Mouse (Mus musculus) kidney, embryonic 14.5 days (tissue): ENCODE measurements at regions not wholly inside any gene's neighbourhood (a gene's known extent, or its start where the extent isn't known, plus 50 kb on each side); places are given as distances from the start of the nearest gene placed in this dataset.

Experiments
- ATAC-seq: fragments of 200-750 bp; cut with Nextera tagmentation; 2 replicates; pipeline ENCODE4 v1.8.0; 2017; ENCODE audit warnings: moderate number of reproducible peaks, mild to moderate bottlenecking, moderate TSS enrichment, moderate library complexity; ENCODE audit not compliant: low FRiP score, low TSS enrichment
- H3K27ac ChIP-seq: fragments of 300-500 bp; sonication (generic); 2 replicates; pipeline ENCODE4 v1.5.1; 2014; ENCODE audit warnings: low read depth, mild to moderate bottlenecking, low read length, moderate library complexity, mixed read lengths
- H3K27me3 ChIP-seq: fragments of 300-500 bp; sonication (generic); 2 replicates; pipeline ENCODE4 v1.6.1; 2014; ENCODE audit warnings: mild to moderate bottlenecking, low read length; ENCODE audit not compliant: control insufficient read depth, insufficient read depth
- H3K36me3 ChIP-seq: fragments of 300-500 bp; sonication (generic); 2 replicates; pipeline ENCODE4 v1.6.1; 2014; ENCODE audit warnings: low read length, mixed read lengths; ENCODE audit not compliant: control insufficient read depth, insufficient read depth
- H3K4me1 ChIP-seq: fragments of 300-500 bp; sonication (generic); 2 replicates; pipeline ENCODE4 v1.6.1; 2014; ENCODE audit warnings: low read length, mixed read lengths; ENCODE audit not compliant: control insufficient read depth, insufficient read depth
- H3K4me2 ChIP-seq: fragments of 300-500 bp; sonication (generic); replicated peaks from 2 replicates; pipeline ENCODE4 v1.6.1; 2014; ENCODE audit warnings: low read depth, mild to moderate bottlenecking, low read length
- H3K4me3 ChIP-seq: fragments of 300-500 bp; sonication (generic); 2 replicates; pipeline ENCODE4 v1.5.1; 2014; ENCODE audit warnings: mild to moderate bottlenecking, low read length
- H3K9ac ChIP-seq: fragments of 300-500 bp; sonication (generic); 2 replicates; pipeline ENCODE4 v1.6.1; 2014; ENCODE audit warnings: low read depth, mild to moderate bottlenecking, low read length, moderate library complexity
- H3K9me3 ChIP-seq: fragments of 300-500 bp; sonication (generic); 2 replicates; pipeline ENCODE4 v1.6.1; 2016; ENCODE audit warnings: low read length; ENCODE audit not compliant: control insufficient read depth
- WGBS: fragments of 180-500 bp; shearing (Covaris S2); extraction: QIAGEN DNeasy Blood & Tissue Kit; methylation state at CpG from one replicate; pipeline ENCODE4 v1.1.7; 2014; 5-methylcytosine and 5-hydroxymethylcytosine counted together

- 51% methylated on average over 2 of the region's 2 CpGs for WGBS
- no peaks in the 10 kb centered on the region for H3K4me1 ChIP-seq
- no peaks in the 10 kb centered on the region for H3K36me3 ChIP-seq
- no peak overlapping the region for H3K4me2 ChIP-seq
- no peaks in the 10 kb centered on the region for H3K9me3 ChIP-seq
- no peak overlapping the region for H3K9ac ChIP-seq
- H3K27me3 ChIP-seq, result no peaks in the 10 kb centered on the region
- no peak overlapping the region for H3K27ac ChIP-seq
- H3K4me3 ChIP-seq, result no peak overlapping the region
- ATAC-seq, result no peak
These were observed 557.6 kb downstream of the Hace1 start for GRCm38 (mm10) chr10:46135120-46135748.

- 72% methylated on average over 2 of the region's 2 CpGs for WGBS
- Histone ChIP-seq H3K36me3 (no peaks in the 10 kb centered on the region), H3K4me3 (no peak overlapping the region), H3K27me3 (no peaks in the 10 kb centered on the region), H3K4me1 (no peaks in the 10 kb centered on the region), H3K9ac (no peak overlapping the region), H3K27ac (no peak overlapping the region), H3K4me2 (no peak overlapping the region), H3K9me3 (no peaks in the 10 kb centered on the region)
- ATAC-seq, result no peak
These were observed 596.4 kb downstream of the Hace1 start for GRCm38 (mm10) chr10:46174035-46174434.

- no peak for ATAC-seq
These were observed 608.3 kb downstream of the Hace1 start for GRCm38 (mm10) chr10:46185763-46186458.

GRCm38 (mm10) chr10:46194143-46194542 lies 616.5 kb downstream of the Hace1 start:
- no peak overlapping the region for H3K4me3 ChIP-seq
- ATAC-seq, result no peak
- no peak overlapping the region for H3K27ac ChIP-seq
- no peaks in the 10 kb centered on the region for H3K9me3 ChIP-seq
- no peak overlapping the region for H3K4me2 ChIP-seq
- no peaks in the 10 kb centered on the region for H3K4me1 ChIP-seq
- H3K36me3 ChIP-seq, result no peaks in the 10 kb centered on the region
- H3K27me3 ChIP-seq, result no peaks in the 10 kb centered on the region
- H3K9ac ChIP-seq, result no peak overlapping the region

More at GRCm38 (mm10) chr10:46185763-46186458, 608.3 kb downstream of the Hace1 start:
- Histone ChIP-seq H3K4me1 (no peaks in the 10 kb centered on the region), H3K36me3 (no peaks in the 10 kb centered on the region), H3K9ac (no peak overlapping the region), H3K27me3 (no peaks in the 10 kb centered on the region), H3K4me3 (no peak overlapping the region), H3K9me3 (no peaks in the 10 kb centered on the region), H3K4me2 (no peak overlapping the region), H3K27ac (no peak overlapping the region)
- 80% methylated on average over 4 of the region's 4 CpGs for WGBS

GRCm38 (mm10) chr10:46226837-46227402 lies 649.3 kb downstream of the Hace1 start:
- WGBS, result 67% methylated on average over 7 of the region's 7 CpGs

GRCm38 (mm10) chr10:46229608-46230007 lies 652.0 kb downstream of the Hace1 start:
- no peak overlapping the region for H3K9ac ChIP-seq
- H3K27me3 ChIP-seq, result no peaks in the 10 kb centered on the region
- H3K4me1 ChIP-seq, result no peaks in the 10 kb centered on the region
- WGBS, result 59% methylated on average over 4 of the region's 4 CpGs
- H3K36me3 ChIP-seq, result no peaks in the 10 kb centered on the region
- H3K4me3 ChIP-seq, result no peak overlapping the region
- H3K4me2 ChIP-seq, result no peak overlapping the region
- no peak overlapping the region for H3K27ac ChIP-seq
- no peaks in the 10 kb centered on the region for H3K9me3 ChIP-seq
- ATAC-seq, result no peak

More at GRCm38 (mm10) chr10:46226837-46227402, 649.3 kb downstream of the Hace1 start:
- Histone ChIP-seq H3K9me3 (no peaks in the 10 kb centered on the region), H3K36me3 (no peaks in the 10 kb centered on the region), H3K4me3 (no peak overlapping the region), H3K4me2 (no peak overlapping the region), H3K27ac (no peak overlapping the region), H3K27me3 (no peaks in the 10 kb centered on the region), H3K4me1 (no peaks in the 10 kb centered on the region), H3K9ac (no peak overlapping the region)
- no peak for ATAC-seq

GRCm38 (mm10) chr10:46235581-46235980 lies 658.0 kb downstream of the Hace1 start:
- Histone ChIP-seq H3K36me3 (no peaks in the 10 kb centered on the region), H3K9ac (no peak overlapping the region), H3K27me3 (no peaks in the 10 kb centered on the region), H3K9me3 (no peaks in the 10 kb centered on the region), H3K4me1 (no peaks in the 10 kb centered on the region), H3K4me3 (no peak overlapping the region), H3K4me2 (no peak overlapping the region), H3K27ac (no peak overlapping the region)
- WGBS, result 54% methylated on average over 2 of the region's 2 CpGs
- no peak for ATAC-seq

GRCm38 (mm10) chr10:46255575-46255974 lies 677.9 kb downstream of the Hace1 start:
- WGBS, result 92% methylated on average over 1 of the region's 1 CpGs

GRCm38 (mm10) chr10:46269710-46270109 lies 692.1 kb downstream of the Hace1 start:
- 96% methylated on average over 1 of the region's 1 CpGs for WGBS
- Histone ChIP-seq H3K4me3 (no peak overlapping the region), H3K36me3 (no peaks in the 10 kb centered on the region), H3K9me3 (no peaks in the 10 kb centered on the region), H3K27me3 (no peaks in the 10 kb centered on the region), H3K4me1 (no peaks in the 10 kb centered on the region), H3K4me2 (no peak overlapping the region), H3K27ac (no peak overlapping the region), H3K9ac (no peak overlapping the region)
- ATAC-seq, result no peak

More at GRCm38 (mm10) chr10:46255575-46255974, 677.9 kb downstream of the Hace1 start:
- no peaks in the 10 kb centered on the region for H3K4me1 ChIP-seq
- no peak overlapping the region for H3K4me2 ChIP-seq
- H3K27me3 ChIP-seq, result no peaks in the 10 kb centered on the region
- H3K27ac ChIP-seq, result no peak overlapping the region
- no peak for ATAC-seq
- no peak overlapping the region for H3K4me3 ChIP-seq
- no peaks in the 10 kb centered on the region for H3K9me3 ChIP-seq
- no peak overlapping the region for H3K9ac ChIP-seq
- H3K36me3 ChIP-seq, result no peaks in the 10 kb centered on the region
